Mouse (Mus musculus) right cerebral cortex, postnatal 10 days (tissue): ENCODE results near the gene Map2k5.

Experiments used
- DNase-seq, 2 experiments: peaks; one replicate each; pipeline ENCODE4 v3.0.0; 2021; ENCODE audit warnings: low spot score in 2 of 2

Gene Map2k5

DNA sequence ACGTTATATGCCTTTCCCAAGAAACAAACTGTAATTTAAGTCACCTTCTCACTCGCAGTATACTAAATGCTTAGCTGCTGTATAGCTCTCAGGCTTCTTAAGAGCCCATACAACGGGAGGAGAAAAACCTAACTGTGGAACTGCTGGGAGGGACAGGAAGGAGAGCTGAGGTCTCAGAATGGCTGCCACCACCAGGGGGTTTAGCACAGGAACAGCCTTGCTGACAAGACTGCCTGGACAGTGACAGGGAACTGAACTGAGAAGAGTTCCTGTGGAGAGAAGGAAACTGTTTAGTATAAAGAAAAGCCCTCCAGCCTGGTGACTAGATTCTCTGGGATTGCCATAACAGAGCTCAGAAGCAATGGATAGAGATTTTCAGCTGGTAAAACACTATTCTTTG, 35.9 kb downstream of the Map2k5 start:
- no peak for DNase-seq

DNA sequence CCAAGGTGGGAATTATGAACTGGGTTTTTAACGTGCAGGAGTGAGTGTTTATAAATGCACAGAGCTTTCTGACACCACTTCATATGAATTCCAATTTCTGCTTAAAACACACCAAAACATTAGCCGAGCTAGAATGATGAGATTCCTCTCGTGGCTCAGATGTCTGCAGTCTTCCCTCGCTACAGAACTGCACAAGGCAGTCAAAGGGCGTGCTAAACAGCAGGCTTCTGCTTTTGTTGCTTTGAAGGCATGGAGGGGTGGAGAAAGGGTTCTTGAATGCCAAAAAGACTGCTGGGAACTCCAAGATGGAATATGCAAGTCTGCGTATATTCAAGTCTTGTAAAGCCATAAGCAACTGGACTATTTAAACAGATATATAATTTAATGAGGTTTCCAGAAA, 38.4 kb downstream of the Map2k5 start:
- no peak for DNase-seq

DNA sequence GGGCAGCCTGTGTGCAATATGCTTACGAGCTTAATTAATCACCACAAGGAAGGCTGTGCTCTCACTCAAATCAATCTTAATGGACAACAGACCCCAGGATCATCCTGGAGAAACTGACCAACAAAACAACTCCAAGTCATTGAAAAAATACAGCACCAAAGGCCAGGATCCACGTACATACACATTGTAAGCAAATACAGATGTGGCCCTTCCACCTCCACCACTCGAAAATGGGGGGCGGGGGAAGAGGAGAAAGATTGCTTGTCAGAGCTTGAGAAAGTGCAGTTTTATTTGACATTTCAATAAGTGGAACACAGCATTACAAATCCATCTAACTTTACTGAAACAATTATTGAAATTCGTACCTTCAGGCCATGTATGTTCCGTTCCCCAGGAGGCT, 39.0 kb downstream of the Map2k5 start:
- no peak for DNase-seq

- DNase-seq = no peak
Observed at GRCm38 (mm10) chr9:63335816-63336215, 41.9 kb downstream of the Map2k5 start.

DNA sequence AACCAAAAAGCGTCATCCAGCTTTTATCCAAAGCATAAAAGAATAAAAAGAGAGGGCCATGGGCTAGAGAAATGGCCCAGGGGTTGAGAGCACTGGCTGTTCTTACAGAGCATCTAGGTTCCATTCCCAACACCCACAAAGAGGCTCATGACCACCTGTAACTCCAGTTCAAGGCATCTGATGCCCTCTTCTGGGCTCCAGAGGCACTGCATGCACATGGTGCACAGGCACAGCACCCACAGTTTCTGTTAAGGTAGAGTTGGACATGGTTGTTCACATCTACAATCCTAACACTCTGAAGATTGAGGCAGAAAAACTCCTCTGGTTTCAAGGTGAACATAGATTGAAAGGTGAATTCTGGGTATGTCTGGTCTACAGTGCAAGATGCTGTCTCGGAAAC, 44.6 kb downstream of the Map2k5 start:
- DNase-seq = no peak

- DNase-seq = no peak
Observed at GRCm38 (mm10) chr9:63331246-63331645, 46.5 kb downstream of the Map2k5 start.

GRCm38 (mm10) chr9:63328958-63329685, 48.6 kb downstream of the Map2k5 start:
- DNase-seq = no peak

DNA sequence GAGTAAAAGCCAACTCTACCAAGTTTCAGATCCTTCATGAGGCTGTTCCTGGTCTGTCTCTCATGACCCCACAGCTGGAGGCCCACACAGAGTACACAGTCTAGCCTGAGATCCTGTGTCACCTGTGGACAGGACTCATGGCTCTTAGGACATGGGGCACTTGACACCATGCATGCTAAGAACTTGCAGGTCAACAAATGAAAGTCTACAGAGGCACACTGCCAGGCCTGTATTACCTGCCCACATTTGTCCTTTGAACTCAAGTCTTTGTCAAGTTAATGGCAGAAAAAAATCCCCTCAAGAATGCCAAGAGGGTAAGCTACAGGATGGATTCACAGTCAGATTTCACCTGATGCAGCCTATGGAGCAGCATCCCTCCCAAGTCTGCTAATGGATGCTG, 62.5 kb downstream of the Map2k5 start:
- DNase-seq = no peak

DNA sequence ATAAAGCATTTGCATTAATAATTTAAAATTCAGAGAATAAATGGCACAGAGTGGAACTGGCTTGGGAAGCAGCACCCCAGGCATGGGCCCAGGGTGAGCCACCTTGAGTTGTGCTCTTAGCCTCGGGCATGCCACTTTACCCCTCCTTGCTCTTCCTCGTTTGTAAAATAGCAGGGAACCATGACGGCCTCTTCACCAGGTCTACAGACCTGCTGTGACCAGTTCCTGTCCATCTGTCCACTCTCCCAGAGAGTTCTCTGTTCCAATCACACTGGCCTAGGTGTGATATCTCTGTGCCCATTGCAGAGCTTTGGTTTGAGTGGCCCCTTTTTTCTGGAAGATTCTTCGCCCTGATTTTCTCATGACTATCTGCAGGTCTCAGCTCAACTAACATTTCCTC, 63.6 kb downstream of the Map2k5 start:
- DNase-seq = no peak

GRCm38 (mm10) chr9:63309956-63310355, 67.7 kb downstream of the Map2k5 start:
- no peak for DNase-seq

DNA sequence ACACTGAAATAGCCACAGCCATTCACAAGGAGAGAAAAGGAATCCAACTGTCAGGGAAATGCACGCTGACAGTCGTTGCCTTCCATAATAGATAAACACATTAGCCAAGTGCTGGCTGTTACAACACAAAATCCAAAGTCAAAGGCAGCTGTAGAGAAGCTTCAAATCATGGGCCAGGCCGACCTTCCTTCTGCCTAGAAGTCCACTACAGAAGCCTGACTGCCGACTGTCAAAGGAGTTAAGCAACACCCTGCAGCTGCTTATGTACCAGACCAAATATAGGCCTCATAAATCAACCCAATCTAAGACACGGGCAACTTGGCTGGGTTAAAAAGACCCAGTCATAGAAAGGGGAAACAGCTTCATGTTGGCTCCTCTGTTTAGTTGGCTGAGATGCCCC, 68.7 kb downstream of the Map2k5 start:
- DNase-seq = no peak

- no peak for DNase-seq
Observed at GRCm38 (mm10) chr9:63308441-63308840, 69.3 kb downstream of the Map2k5 start.

DNA sequence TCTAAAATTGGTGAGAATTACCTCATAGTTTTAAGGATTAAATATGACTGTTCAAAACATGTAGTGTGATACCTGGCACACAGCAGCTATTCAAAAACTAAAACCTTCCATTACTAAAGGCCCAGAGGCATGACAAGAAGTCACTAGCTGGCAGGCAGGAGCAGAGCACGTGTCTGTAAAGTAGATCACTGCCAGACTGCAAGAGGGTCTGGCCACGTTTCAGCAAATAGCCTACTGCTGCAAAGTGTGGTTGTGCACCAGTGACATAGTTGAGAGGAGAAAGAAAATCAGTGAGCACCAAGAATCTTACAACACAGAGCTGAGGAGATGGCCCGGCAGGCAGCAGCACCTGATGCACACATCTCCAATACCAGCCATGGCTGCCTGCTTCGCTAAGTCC, 75.2 kb downstream of the Map2k5 start:
- DNase-seq = no peak

DNA sequence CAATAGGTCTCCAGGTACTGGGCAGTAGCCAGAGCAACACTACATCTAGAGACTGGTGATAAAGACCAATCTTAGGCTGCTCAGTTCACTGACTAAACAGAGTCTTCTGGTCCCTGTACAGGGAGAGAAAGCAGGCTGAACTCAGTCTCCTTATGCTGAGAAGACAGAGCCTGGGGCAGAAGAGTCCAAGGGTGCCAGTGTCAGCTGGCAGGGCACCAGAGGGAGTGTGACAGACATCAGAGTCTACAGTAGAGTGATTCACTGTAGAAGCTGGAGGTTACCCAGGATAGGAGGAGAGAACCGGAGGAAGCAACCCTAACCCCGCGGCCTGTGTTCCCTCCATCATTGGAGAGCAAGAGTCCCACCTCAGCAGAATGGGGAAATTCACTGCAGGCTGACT, 79.0 kb downstream of the Map2k5 start:
- no peak for DNase-seq

GRCm38 (mm10) chr9:63295551-63295958, 82.1 kb downstream of the Map2k5 start:
- peak; percentile 58 to 62 for DNase-seq

- DNase-seq = no peak
Observed at GRCm38 (mm10) chr9:63294846-63295245, 82.9 kb downstream of the Map2k5 start.

DNA sequence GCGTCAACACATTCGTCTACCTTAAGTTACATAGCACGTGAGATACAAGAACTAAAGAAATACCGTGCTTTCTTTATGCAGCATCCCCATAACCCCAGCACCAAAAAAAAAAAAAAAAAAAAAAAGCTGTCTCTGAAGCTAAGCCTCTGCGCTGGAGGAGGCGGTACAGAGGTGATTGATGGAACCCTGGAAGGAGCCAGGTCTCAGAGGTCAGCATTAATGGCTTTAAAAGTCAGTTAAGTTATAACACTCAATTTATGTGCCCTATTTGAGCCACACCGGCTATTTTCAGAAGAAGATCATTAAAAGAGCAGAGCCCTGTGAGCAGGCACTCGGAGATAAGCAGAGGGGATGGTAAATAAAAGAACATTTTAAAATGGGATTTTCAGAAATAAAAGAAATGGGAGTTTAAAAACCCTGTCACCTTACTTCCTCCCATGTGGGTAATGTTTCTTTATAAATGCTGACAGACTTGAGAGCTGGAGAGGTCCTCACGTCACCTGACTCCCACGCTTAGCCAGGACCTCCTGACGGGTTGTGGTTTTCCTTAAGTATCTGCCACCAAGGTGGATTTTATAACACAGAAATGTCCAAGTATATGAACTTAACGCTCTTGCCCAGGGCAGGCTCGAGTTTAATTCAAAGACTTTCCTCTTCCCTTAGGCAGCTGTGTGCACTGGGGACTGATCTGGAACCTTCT, 83.8 kb downstream of the Map2k5 start:
- DNase-seq = no peak

GRCm38 (mm10) chr9:63288676-63289075, 89.0 kb downstream of the Map2k5 start:
- DNase-seq = no peak

- peak; percentile 50 to 68 for DNase-seq
Observed at GRCm38 (mm10) chr9:63284392-63284791, 93.3 kb downstream of the Map2k5 start.

DNA sequence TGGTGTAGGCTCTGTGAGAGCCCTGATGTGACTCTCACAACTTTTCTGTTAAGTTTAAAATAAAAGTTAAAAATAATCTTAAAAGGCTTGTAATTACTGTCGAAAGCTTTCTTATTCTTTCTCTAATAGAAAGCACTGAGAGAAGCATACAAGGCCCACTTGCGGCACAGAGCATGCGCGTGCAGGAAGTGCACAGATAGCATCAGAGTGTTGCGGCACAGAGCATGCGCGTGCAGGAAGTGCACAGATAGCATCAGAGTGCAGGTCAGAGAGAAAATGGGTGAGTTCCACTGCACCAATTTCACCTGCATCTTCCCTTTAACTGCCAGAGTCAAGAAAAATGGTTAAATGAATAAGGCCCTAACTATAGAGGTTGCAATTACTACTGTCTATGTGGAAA, 95.7 kb downstream of the Map2k5 start:
- DNase-seq = no peak

- DNase-seq = no peak
Observed at GRCm38 (mm10) chr9:63281086-63281485, 96.6 kb downstream of the Map2k5 start.

GRCm38 (mm10) chr9:63273781-63274180, 103.9 kb downstream of the Map2k5 start:
- DNase-seq = no peak

DNA sequence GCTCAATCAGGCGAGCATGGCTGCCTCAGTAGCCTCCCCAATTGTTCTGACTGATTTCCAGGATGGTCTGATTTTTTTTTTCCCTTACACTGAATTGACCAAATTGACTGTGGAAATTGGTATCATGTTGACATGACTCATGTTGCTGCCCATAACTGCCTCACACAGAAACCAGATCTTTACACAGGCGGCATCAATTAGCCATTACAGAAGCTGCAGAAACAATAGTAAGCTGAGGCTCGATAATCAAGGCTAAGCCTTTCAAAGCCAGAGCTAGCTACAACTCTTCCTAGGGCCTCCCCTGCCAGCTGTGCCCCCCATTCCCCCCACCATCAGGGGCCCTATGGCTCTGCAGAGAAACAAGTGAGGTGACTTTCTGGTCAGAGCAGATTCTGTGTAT, 107.9 kb downstream of the Map2k5 start:
- DNase-seq = no peak

GRCm38 (mm10) chr9:63263188-63263587, 114.5 kb downstream of the Map2k5 start:
- DNase-seq = no peak
